Mouse (Mus musculus) cerebellum, adult 9-10 months (tissue): ENCODE data around the gene Stam2.
A peak's percentile ranks its signal among the peaks of the same experiment; 100 is the strongest.

ENCODE experiments used
- DNase-seq: peaks from one replicate; pipeline ENCODE4 v3.0.0; 2022

The Stam2 gene

DNA sequence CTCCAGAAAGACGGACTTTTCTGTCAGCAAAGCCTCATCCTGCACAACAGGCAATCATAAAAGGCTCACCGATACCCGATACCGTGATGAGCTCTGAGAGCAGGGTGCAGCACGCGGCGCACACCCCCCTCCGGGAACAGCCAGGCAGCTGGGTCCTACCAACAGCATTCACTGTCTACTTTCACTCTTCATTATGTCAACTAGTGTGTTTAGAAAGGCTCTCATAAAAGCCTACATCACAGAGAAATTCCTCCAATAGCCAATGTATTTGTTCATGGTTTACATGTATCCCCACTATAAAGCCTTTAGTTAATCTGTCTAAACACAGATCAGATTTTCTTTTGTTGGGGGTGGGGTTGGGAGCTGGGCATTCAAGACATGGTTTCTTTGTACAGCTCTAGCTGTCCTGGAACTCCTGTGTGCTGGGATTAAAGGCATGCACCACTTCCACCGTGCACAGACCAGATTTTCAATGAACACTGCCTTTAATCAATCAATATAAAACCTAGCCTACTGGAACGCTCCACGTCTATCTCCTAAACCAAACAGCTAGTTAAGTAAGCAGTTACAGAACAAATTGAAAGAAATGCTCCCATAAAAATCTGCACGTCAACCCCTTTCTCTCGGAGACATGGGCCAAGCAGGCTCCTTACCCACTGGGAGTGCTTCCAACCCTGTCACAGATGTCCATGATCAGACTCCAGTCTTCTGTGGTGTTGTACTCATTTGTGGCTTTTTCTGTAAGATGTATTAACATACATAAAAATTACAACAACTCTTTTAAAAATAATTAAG lies 21.7 kb downstream of the Stam2 start:
- DNase-seq = no peak

DNA sequence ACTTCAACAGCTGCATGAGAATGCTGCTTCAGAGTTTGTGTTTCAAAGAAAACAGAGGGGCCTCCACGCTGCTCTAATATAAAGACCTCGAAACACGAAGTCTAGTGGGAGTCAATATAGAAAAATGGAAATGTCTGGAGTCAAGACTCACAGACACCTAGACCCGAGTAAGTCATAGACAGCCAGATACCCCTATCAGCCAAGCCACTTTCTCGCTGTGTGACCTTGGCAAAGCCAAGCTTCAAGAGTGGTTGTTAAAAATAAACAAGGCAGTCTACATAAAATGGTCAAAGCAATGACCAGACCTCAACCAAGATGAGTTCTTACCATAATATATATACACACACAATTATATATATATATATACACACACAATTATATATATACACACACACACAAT lies 25.0 kb downstream of the Stam2 start:
- DNase-seq = no peak

DNA sequence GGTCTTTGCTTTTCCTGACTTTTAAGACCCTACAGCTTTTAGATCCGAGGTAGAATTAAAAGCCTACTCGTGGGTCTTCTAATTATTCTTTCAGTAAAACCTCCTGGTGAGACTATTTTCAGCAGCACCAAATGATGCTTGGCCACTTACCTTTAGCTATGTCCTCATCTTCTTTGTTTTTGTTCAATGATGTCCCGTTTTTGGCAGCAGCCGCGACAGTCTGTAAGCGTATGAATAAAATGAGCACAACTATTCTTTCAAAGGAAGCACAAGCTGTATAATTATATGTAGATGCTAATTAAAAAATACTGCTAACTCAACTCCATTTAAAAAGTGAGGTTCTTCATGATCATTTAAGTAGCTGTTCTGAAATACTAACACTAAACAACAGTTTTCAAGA lies 26.5 kb downstream of the Stam2 start:
- no peak for DNase-seq

DNA sequence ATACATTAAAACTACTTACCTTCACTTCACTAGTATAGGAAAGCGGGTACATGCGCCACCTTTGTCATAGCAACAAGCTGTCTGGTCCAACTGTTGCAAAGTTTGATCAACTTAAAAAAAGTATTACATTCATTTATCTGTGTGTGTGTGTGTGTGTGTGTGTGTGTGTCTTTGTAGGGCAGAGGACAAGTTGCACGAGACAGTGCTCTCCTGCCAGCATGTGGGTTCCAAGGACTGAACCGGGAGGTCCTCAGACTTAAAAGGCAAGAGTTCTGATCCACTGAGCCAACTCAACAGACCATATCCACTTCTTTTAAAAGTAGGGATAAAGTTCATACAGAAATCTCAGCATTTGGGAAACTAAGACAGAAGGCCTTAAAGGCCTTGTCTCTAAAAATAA lies 28.0 kb downstream of the Stam2 start:
- DNase-seq = no peak

DNA sequence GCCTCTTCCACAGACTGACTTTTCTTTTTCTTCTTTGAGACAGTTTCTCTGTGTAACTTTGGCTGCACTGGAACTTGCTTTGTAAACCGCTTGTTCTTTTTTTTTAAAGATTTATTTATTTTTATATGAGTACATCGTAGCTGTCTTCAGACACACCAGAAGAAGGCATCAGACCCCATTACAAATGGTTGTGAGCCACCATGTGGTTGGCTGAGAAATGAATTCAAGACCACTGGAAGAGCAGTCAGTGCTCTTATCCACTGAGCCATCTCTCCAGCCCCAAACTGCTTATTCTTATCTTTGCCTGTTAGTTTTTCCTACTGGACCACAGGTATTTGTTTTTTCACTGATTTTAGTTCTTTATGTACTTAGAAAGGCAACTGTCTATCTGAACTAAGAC lies 31.3 kb downstream of the Stam2 start:
- DNase-seq = no peak

DNA sequence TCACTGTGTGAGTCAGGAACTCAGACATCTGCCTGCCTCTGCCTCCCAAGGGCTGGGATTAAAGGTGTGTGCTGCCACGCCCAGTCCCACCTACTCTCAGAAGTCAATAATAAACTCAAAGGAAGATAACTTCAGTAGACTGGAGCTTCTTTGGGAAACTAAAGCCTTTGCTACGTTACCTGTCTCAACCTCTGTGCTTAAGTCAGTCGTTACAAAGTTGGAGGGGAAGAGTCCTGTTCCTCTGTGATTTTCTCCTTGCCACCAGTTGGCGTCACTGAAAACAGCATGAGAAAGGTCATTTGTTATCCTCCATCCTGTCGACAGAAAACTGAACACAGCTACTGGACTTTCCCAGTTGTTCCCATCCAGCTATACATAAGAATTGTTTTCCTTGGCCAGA lies 32.7 kb downstream of the Stam2 start:
- no peak for DNase-seq

DNA sequence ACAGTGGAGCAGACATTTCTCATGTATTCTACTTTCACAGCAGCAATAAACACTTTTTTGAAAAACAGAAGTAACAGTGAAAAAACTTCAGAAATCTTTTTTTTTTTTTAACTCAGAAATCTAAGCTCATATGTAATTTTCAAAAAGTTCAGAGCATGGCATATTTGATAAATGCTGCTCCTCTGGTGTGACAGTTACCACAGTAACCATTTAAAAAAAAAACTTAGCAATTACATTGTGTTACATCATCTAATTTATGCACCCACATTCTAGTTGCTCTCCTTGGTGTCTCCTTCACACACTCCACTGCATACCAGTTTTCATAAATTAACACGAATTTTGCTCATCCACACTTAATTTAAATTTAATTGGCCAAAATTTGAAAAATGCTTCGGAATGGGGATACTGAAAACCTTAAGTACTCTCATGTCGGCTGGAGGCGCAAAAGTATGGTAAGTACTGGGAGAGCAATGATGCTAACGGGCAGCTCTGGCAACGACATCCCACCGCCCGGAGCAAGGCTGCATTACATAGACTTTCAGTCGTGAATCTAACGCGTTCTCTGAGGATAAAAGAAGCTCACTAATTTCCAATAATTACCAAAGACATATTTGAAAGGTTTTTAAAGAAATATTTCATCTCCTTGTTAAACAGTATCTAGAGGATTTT lies 40.6 kb downstream of the Stam2 start:
- DNase-seq = no peak

DNA sequence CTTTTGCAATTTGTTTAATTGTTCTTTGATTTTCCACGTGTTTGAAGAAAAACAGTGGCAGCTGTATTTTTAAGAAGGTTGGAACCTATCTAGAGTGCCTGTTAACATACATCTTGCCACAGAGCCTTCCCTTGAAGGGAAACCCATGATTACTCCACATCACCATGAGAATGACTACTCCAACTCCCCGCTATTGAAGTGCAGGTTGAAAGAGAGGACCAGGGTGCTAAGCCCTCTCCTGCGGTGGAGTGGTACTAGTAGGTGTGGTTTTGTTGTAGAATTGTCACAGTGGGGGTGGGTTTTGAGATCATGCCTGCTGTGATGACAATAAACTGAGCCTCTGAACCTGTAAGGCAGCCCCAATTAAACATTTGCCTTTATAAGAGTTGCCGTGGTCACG lies 41.7 kb downstream of the Stam2 start:
- no peak for DNase-seq

DNA sequence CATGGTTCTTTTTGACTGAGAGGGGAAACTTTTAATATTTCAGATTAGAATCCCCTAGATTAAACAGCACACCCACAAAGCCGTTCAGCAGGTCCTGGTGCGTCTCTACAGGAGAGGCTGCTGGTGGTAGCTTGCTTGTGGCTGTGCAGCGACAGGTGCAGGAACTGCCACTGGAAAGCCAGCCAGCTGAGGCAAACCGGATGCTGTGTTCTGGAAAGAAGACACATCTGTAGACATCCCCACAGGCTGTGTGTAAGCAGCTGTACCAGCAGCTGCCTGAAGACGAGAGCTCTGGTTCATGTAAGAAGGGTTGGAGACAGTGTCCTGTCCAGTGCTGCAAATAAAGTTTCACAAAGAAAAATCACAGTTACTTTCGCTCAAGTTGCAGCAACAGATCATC lies 47.5 kb downstream of the Stam2 start:
- no peak for DNase-seq

DNA sequence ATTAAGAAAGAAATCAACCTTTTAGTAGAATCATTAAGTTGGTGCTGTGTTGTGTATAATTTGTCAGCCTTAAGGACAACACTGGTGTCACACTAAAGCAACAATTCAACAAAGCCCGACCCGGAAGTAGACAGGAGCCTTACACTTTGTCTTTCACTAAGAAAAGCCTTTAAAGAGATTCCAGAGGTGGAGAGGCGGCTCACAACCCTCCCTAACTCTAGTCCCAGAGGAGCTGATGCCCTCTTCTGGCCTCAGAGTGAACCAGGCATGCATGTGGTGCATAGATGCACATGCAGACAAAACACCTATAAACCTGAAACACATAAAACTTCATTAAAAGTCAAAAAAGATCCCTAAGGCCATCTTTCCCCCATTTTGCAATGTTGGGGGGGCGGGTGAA lies 50.3 kb downstream of the Stam2 start:
- DNase-seq = no peak

DNA sequence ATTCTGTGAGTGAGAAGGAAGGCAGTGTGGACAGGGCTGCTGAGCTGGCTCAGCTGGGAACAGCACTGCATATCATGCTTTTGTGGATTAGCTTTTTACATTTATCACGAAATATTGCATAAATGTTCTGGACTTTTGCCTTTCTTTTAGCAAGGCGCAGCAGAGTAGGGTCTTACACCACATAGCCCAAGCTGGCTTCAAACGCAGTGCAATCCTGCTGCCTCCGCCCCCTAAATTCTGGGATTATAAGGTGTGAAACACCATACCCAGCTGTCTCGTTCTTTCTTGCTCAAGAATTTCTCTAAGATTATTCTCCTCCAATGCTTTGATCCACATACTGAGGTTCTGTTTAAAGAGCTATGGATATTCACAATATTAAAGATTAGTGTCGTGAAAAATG lies 55.5 kb downstream of the Stam2 start:
- DNase-seq = no peak

DNA sequence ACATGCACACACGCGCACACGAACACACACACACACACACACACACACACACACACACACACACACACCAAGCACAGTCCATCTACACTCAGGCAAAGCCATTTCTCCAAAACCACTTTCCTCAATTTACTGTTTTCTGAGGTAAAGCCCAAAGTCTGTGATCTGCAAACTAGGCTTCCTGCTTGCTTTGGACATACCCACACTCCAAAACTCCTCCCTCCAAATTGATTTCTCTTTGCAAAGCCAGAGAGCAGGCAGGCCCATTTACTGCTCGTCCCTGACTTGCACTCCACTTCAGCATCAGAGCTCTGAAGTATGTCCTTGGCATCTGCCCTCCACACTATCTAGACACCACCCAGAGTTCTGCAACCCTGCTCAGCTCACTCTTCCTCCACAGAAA lies 64.5 kb downstream of the Stam2 start:
- DNase-seq = no peak

DNA sequence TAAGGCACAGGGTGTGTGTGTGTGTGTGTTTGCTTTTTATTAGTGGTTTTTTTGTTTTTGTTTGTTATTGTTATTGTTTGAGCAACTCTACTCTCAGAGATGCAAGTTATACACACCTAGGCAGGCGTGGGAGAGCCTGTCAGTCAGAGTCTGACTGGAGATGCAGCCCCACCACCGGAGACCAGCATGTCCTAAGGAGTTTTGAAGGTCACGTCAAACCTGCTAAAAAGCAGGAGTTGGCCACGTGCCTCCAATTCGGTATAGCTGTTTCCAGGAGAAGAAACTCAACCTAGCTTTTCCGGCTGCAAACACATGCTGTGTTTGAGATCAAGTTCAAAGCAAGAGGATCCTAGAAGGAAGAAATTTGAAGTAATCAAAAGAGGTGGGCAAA lies 65.2 kb downstream of the Stam2 start:
- peak; percentile 55 for DNase-seq

DNA sequence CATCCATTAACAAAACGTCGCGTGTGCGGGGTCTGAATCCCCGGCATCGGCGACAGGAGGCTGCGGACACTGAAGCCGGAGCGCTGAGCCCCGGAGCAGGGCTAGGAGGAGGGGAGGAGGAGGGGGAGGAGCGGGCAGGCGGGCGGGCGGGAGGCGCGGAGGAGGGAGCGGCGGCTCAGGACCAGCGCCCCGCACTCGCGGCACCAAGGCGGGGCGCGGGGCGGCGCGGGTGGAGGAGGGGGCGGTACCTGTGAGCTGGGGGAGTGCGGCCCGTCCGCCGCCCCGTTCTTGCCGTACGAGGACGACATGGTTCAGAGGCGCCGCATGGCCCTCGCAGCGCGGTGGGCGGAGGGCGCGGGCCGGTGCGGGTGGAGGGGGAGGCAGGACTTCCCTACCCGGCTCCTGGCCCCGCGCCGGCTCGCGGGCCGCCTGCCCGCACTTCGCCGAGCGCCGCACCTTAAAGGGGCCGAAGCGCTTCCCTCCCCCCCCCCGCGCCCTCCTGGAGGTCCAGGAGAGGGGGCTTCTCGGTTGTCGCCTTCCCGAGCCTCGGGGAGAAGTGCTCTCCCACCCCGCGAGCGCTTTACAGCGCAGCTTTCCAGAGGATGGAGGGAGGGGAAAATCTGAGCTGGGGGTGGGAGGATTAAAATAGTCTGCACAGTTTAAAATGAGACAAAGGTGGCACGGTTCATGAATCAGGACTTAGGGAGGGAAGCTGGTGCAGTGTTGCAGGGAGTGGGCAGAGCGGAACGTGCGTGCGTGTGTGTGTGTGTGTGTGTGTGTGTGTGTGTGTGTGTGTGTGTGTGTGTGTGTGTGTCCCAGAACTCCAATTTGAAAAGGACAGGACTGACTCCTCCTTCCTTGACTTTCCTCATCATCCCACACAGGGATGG lies 65.8 kb downstream of the Stam2 start, which contains the start of gene Cacnb4:
Gene Cacnb4, minus strand, starts transcription at position 809 of the 890 bp plus-strand sequence.
- peak; percentile 79 for DNase-seq

DNA sequence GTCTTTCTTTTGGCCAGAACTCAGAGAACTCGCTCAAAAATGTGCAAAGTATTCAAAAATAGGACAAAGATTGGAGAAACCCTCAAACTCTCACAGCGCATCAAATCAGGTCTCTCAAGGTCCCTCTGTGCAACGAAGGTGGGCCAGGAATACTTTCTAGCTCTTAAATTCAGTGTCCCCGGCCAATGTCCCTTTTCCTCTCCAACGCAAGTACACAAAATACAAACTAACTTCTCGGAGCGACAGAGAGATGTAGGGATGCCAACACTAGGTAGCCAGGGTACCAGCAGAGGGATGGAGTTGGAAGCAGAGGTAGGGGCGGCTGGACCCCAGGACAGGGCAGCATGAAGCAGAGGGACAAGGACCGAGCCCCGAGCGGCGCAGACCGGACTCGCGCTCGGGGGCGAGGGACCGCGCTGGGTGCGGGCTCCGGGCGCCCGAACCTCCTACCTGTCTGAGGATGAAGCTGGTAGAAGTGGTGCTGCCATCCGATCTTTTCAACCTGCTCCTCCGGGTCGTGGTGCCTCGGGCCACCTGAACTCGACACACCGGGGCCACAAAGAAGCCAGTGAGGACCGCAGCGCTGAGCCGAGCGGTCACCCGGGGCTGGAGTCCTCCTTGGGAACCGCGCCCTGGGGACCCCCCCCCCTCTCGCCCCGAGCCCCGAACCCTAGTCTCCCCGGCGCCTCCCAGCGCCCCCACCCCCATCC lies 66.6 kb downstream of the Stam2 start:
- DNase-seq = peak; percentile 60

DNA sequence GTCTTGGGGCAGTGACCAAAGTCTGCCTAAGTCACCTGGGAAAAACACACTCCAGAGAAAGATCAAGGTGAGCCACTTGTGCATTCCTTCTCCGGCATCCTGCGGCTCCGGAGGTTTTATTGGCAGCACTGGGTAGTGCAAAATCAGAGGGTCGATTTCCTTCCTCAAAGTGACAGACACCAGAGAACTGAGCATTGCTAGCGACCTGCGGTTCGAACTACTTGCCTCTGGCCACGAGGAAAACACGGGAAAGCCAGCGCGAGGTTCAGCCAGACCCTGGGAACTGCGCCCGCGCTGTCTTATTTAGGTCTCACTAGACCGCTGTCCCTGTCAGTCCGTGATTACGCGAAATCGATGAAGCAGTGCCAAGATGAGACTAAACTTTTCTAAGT lies 67.2 kb downstream of the Stam2 start:
- peak; percentile 69 for DNase-seq

DNA sequence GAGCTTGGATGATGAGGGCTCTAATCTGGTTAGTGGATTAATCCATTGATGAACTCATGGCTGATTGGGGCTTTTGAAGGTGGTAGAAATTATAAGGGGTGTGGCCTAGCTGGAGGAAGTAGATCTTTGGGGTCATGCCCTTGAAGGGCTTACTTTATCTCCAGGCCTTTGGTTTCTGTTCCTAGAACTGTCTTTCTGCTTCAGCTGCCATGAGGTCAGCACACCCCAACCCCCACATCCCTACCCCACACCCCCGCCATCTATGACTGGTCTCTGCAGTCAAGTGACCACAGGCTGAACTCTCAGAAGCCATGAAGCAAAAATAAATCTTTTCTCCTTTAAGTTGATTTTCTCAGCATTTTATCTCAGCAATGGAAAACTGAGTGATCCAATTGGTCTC lies 68.9 kb downstream of the Stam2 start:
- DNase-seq = no peak

DNA sequence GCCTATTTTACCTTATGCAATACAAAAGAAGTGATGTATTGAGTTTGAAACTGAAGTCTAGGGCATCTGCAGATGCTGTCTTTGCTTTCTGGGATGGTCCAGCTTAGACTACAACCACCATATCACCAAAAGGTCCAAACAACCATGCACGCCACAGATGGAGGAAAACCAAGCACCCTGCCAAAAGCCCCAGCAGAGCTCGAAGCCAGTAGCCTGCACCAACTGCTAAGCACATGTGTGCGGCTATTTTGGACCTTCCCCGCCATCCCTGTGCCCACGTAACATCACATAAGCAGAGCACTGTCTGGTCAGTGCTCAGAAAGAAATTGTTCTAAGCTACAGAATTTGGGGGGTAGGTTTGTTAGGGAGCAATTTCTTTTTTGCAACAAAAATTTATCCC lies 71.3 kb downstream of the Stam2 start:
- peak; percentile 72 for DNase-seq

DNA sequence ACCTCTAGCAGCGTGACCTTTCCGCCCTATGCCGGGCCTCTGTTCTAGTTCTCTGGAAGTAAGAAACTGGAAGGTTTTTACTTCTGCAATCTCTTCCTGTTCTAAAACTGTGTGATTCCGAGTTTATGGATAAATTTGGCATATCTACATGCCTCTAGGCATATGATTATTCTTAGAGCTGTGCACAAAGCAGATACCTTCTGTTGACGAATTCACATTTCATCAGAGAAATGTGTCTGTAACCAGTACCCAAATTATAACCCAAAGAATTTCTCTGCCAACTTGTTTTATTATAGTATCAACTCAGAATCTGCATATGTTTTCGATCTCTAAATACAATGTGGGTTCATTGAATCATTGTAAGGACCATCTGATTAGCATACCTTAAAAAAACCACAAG lies 73.6 kb downstream of the Stam2 start:
- peak; percentile 3 for DNase-seq

DNA sequence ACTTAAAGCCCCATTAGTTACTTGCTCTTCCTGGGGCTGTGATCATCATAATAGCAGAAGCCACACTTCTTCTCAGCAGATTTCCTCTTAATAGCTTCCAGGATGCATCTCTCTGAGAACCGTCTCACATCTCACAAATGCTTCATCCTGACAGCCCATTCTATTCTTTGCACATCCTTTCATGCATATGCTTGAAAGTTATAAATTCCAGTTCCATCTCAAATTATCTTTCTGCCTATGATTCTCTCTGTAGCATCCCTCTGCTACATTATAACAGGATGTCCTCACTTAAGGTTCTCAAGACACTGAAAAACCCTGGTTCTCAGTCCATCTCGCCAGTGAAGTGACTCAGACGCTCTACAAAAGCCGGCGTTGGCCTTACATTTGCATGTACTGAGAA lies 85.4 kb downstream of the Stam2 start:
- no peak for DNase-seq

DNA sequence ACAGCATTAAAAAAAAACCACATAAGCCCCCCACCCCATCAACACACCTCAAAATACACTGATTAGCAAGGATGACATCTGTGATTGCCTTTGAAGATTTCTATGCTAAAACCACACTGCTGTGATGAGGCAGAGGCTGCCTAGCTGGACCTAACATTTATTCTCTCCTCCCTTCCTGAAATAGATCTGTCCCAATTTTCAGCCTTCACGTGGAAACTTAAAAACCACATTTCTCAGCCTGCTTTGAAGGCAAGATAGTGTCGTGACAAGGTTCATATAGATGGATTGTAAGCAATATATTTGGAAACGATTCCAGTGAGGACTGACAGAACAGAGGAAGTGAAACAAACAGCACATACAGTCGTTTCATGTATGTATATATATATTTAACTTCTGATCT lies 87.5 kb downstream of the Stam2 start:
- DNase-seq = no peak

DNA sequence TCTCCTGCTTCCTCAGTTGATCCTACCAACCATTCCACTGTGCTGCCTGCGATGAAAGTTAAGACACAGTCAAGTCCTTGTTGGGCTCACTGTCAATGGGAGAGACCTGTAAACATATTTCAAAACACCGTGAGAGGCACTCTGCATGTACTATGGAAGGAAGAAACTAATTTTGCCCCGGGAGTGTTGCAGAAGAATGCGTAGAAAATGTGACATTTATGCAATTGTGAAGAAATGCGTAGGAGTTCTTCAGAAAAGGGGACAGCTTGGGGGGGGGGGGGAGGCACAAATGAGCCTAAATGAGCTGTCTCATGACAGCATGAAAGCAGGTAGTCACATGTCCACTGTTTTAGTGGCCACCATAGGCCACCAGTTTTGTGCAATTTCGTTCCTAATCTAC lies 90.5 kb downstream of the Stam2 start:
- no peak for DNase-seq
